Mouse (Mus musculus) thymus, adult 2 months (tissue): ENCODE data around the gene Sult2b1. TPM values are rescaled to one million over a fixed set of nuclear protein-coding genes. Genes with fewer than 3 reads are reported as not detected.

Experiments used
- DNase-seq: peaks from one replicate; pipeline ENCODE4 v3.0.0; 2021
- H3K27ac ChIP-seq: fragments of 200-500 bp; 2 replicates; pipeline ENCODE4 v1.5.1; 2012; ENCODE audit warnings: low read length, control low read depth; ENCODE audit not compliant: control insufficient read depth, insufficient read depth
- H3K27me3 ChIP-seq: fragments of 200-500 bp; 2 replicates; pipeline ENCODE4 v1.6.1; 2012; ENCODE audit warnings: mild to moderate bottlenecking, low read length, moderate library complexity, mixed read lengths; ENCODE audit not compliant: control insufficient read depth, insufficient read depth
- H3K36me3 ChIP-seq: fragments of 200-500 bp; 2 replicates; pipeline ENCODE4 v1.6.1; 2012; ENCODE audit warnings: mild to moderate bottlenecking, low read length, moderate library complexity; ENCODE audit not compliant: control insufficient read depth, insufficient read depth
- H3K4me1 ChIP-seq: fragments of 200-500 bp; replicated peaks from 2 replicates; pipeline ENCODE4 v1.6.1; 2012; ENCODE audit warnings: low read length; ENCODE audit not compliant: control insufficient read depth, insufficient read depth
- H3K4me3 ChIP-seq: fragments of 200-500 bp; 2 replicates; pipeline ENCODE4 v1.5.1; 2012; ENCODE audit warnings: mild to moderate bottlenecking, low read length, control low read depth, moderate library complexity; ENCODE audit not compliant: control insufficient read depth, insufficient read depth
- CTCF ChIP-seq: fragments of 200-500 bp; IDR thresholded peaks from 2 replicates; pipeline ENCODE4 v1.5.1; 2012; ENCODE audit warnings: mild to moderate bottlenecking, control low read depth, low read length, moderate library complexity, borderline replicate concordance; ENCODE audit not compliant: control insufficient read depth, poor library complexity, insufficient read depth; ENCODE audit errors: extremely low read depth
- POLR2A ChIP-seq: fragments of 200-500 bp; IDR thresholded peaks from 2 replicates; pipeline ENCODE4 v1.6.1; 2012; ENCODE audit warnings: mild to moderate bottlenecking, low read length, control low read depth, moderate library complexity; ENCODE audit not compliant: control insufficient read depth, poor library complexity, insufficient read depth; ENCODE audit errors: extremely low read depth
- WGBS: fragments of 180-500 bp; shearing (Covaris S2); methylation state at CpG from one replicate; pipeline ENCODE4 v1.1.7; 2018; 5-methylcytosine and 5-hydroxymethylcytosine counted together
- polyA plus RNA-seq: library from polyadenylated mRNA; depleted of rRNA; stranded (reverse); fragments of >200 nt; gene quantifications from 2 replicates; pipeline ENCODE4 v1.2.3, GENCODE M21; 2012

Sult2b1 gene
- polyA plus RNA-seq, 1 experiment = 3.9 TPM

GRCm38 (mm10) chr7:45814841-45815240 lies 30.4 kb upstream of the Sult2b1 start:
- no peak for DNase-seq
- 4% methylated on average over 5 of the region's 5 CpGs for WGBS
- Histone ChIP-seq H3K4me3 (no peak overlapping the region), H3K27me3 (no peaks in the 10 kb centered on the region), H3K4me1 (peaks cover 16% of the 10 kb centered on the region), H3K27ac (no peak overlapping the region), H3K36me3 (peaks cover 27% of the 10 kb centered on the region)
- TF ChIP-seq POLR2A = no peak
- no peak for TF ChIP-seq CTCF

DNA sequence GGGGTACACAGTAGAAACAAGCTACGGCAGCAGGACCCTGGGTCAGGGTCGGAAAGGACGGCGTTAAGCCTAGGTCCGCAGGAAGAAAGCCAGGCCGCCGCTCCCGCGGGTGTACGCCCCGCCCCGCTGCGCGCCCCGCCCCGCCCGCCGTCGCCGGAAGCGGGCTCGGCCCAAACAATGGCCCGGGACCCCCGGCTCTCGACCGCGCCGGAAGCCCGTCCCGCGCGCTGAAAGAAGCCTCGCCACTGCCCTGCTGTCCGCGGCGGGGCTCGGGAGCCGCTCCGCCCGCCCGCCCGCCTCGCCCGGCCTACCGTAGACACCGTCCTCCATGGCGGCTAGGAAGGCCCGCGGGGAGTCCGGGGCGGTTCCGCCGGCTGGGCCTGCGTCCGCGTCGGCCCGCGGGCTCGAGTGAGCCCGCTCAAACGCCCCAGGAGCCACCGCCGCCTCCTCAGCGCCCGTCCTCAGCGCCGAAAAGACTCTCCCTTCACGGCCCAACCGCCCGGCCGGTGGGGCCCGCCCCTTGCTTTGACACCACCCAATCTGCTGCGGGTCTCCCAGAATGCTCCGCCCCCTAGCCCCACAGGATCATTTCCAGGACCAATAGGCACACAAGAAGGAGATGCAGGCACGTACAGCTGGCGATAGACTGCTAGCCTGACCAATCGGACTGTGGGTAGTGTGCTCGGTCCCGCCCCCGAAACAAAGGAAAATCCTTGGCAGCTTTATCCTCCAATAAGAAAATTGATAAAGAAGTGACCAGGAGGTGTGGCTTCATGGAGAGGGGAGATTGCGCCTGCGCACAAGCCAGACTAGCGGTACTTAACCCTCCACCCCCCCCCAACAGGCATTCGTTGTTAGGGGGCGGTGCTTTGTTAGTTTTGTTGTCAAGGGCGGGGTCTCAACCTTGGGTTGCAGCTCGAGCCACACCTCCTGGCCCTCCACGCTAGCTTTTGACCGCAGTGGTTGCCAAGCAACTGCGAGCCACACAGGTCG lies 29.6 kb upstream of the Sult2b1 start, which contains the start of gene Cyth2:
Gene Cyth2 (minus strand): TSS at position 795 of the 993 bp plus-strand sequence.
- under 1% methylated on average over 92 of the region's 92 CpGs for WGBS
- H3K4me1 ChIP-seq = peaks cover 16% of the 10 kb centered on the region
- H3K27ac ChIP-seq = peak within 1 kb of the TSS; percentile 80
- H3K4me3 ChIP-seq = peak within 1 kb of the TSS; percentile 92
- H3K27me3 ChIP-seq = no peaks in the 10 kb centered on the region
- H3K36me3 ChIP-seq = peaks cover 35% of the 10 kb centered on the region
- DNase-seq = peak; percentile 99
- TF ChIP-seq CTCF (no peak; the same call in 1 of the 2 replicates), POLR2A (peak; percentile 70; the same call in 1 of the 2 replicates)

DNA sequence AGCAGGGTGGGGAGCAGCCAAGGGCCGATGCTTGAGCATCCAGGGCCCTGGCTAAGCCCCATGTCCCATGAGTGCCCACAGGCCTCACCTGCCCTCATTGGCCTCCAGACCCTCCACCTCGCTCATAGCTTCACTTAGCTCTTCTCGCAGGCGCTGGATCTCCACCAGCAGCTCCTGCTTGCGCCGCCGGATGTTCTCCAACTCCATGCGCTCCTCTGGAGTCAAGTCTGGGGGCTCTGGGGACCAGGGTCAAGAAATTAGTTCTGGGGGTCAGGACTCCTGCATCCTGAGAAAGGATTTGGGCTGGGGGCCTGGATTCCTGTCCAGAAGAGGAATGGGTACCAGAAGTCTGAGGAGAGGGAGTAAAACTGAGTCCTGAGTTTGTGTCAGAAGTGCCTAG lies 28.5 kb upstream of the Sult2b1 start:
- H3K4me3 ChIP-seq = no peak overlapping the region
- H3K36me3 ChIP-seq = peaks cover 46% of the 10 kb centered on the region
- DNase-seq = no peak
- H3K4me1 ChIP-seq = peaks cover 16% of the 10 kb centered on the region
- no peaks in the 10 kb centered on the region for H3K27me3 ChIP-seq
- WGBS = 97% methylated on average over 8 of the region's 8 CpGs
- H3K27ac ChIP-seq = no peak overlapping the region
- TF ChIP-seq CTCF = no peak
- TF ChIP-seq POLR2A = no peak

DNA sequence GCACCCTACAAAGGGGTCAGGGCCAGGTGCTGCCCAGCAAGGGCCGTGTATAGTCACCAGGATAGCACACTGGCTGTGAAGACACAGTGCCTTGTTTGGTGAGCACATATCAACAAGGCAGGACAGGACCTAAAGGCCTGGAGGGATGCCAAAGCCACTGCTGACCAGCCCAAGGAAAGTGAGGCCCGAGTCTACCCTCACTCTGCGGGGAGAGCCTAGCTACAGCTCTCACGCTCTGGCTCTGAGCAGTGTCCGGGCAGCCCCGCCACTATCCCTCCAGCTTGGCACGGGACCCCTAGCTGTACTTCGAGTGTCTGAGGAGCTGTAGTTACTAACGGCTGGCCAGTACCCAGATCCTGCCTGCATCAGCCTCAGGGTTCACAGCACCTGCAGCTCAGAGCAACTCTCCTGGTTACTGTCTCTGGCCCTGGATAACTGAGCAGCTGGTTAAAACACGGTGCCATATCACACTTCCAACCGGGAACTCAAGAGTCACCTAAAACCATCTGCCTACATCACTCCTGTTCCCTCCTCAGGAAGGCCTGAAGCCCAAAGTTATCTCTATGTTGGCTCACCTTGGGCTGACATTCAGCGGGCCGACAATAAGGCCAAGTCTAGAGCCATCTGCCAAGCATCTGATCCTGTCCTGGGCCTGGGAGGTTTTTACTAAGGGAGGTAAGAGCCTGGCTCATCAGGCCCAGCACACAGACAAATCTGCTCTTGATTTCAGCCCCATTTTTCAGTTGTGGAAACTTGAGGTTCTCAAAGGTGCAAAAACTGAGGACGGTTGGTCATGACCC lies 25.0 kb upstream of the Sult2b1 start:
- 94% methylated on average over 14 of the region's 14 CpGs for WGBS
- TF ChIP-seq POLR2A (no peak), CTCF (no peak)
- no peak overlapping the region for H3K27ac ChIP-seq
- peaks cover 54% of the 10 kb centered on the region for H3K36me3 ChIP-seq
- DNase-seq = no peak
- peaks cover 9% of the 10 kb centered on the region for H3K4me1 ChIP-seq
- no peaks in the 10 kb centered on the region for H3K27me3 ChIP-seq
- H3K4me3 ChIP-seq = no peak overlapping the region

DNA sequence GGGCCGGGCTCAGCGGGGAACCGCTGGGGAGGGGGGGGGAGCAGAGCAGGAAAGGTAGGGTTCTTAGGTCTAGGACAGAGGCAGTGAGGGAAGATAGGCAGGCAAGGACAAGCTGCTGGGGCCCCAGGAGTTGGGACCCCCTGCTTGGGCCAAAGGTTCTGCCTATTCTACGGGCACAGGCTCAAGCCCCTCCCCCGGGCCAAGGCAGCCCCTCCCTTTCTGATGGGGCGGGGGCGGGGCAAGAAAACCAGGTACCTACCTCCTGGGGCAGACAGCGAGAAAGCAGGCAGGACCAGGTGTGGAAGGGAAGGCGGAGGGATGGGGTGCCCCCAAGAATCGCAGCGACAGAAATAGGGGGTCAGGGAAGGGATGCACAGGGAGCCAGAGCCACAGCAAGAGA lies 24.0 kb upstream of the Sult2b1 start:
- H3K4me3 ChIP-seq = no peak overlapping the region

GRCm38 (mm10) chr7:45805941-45806340 lies 21.5 kb upstream of the Sult2b1 start:
- Histone ChIP-seq H3K4me3 (no peak overlapping the region), H3K4me1 (peaks cover 3% of the 10 kb centered on the region), H3K36me3 (peaks cover 38% of the 10 kb centered on the region), H3K27me3 (no peaks in the 10 kb centered on the region), H3K27ac (no peak overlapping the region)
- 86% methylated on average over 5 of the region's 5 CpGs for WGBS
- TF ChIP-seq POLR2A (no peak), CTCF (no peak)
- DNase-seq = no peak

More for the DNA sequence above, 24.0 kb upstream of the Sult2b1 start:
- no peak for DNase-seq
- Histone ChIP-seq H3K27ac (no peak overlapping the region), H3K4me1 (peaks cover 7% of the 10 kb centered on the region), H3K27me3 (no peaks in the 10 kb centered on the region), H3K36me3 (peaks cover 54% of the 10 kb centered on the region)
- TF ChIP-seq POLR2A (no peak), CTCF (no peak)
- WGBS = 88% methylated on average over 11 of the region's 11 CpGs
